Mouse (Mus musculus) heart, embryonic 16.5 days (tissue): ENCODE measurements around the gene Eno2. TPM values are rescaled to one million over a fixed set of nuclear protein-coding genes. Genes with fewer than 3 reads are reported as not detected.

Source experiments
- ATAC-seq: fragments of 200-750 bp; cut with Nextera tagmentation; replicated peaks from 2 replicates; pipeline ENCODE4 v1.8.0; 2017; ENCODE audit warnings: moderate number of reproducible peaks; ENCODE audit not compliant: insufficient read depth, low FRiP score; ENCODE audit errors: extremely low read depth
- H3K27ac ChIP-seq: fragments of 300-500 bp; sonication (generic); 2 replicates; pipeline ENCODE4 v1.5.1; 2014; ENCODE audit warnings: mild to moderate bottlenecking, low read length, control low read depth, moderate library complexity
- H3K27me3 ChIP-seq: fragments of 300-500 bp; sonication (generic); 2 replicates; pipeline ENCODE4 v1.6.1; 2014; ENCODE audit warnings: low read length, mixed read lengths; ENCODE audit not compliant: control insufficient read depth, insufficient read depth
- H3K36me3 ChIP-seq: fragments of 300-500 bp; sonication (generic); 2 replicates; pipeline ENCODE4 v1.6.1; 2014; ENCODE audit not compliant: control insufficient read depth, insufficient read depth
- H3K4me1 ChIP-seq: fragments of 300-500 bp; sonication (generic); 2 replicates; pipeline ENCODE4 v1.6.1; 2014; ENCODE audit warnings: low read length, mixed read lengths; ENCODE audit not compliant: control insufficient read depth, insufficient read depth
- H3K4me2 ChIP-seq: fragments of 300-500 bp; sonication (generic); 2 replicates; pipeline ENCODE4 v1.6.1; 2014; ENCODE audit warnings: low read depth, mild to moderate bottlenecking, control low read depth, low read length
- H3K4me3 ChIP-seq: fragments of 300-500 bp; sonication (generic); 2 replicates; pipeline ENCODE4 v1.5.1; 2014; ENCODE audit warnings: mild to moderate bottlenecking, control low read depth, low read length
- H3K9ac ChIP-seq: fragments of 300-500 bp; sonication (generic); 2 replicates; pipeline ENCODE4 v1.6.1; 2014; ENCODE audit warnings: low read length, control low read depth
- H3K9me3 ChIP-seq: fragments of 300-500 bp; sonication (generic); replicated peaks from 2 replicates; pipeline ENCODE4 v1.6.1; 2016; ENCODE audit warnings: low read length; ENCODE audit not compliant: control insufficient read depth
- WGBS: fragments of 180-500 bp; shearing (Covaris S2); extraction: QIAGEN DNeasy Blood & Tissue Kit; methylation state at CpG from one replicate; pipeline ENCODE4 v1.1.7; 2014; 5-methylcytosine and 5-hydroxymethylcytosine counted together
- polyA plus RNA-seq: library from polyadenylated mRNA; unstranded; fragments of >200 nt; fragmentation: Nextera tagmentation; extraction: Ambion mirVana; gene quantifications from 2 replicates; pipeline ENCODE4 v1.2.1, GENCODE M21; 2015

Gene Eno2
- polyA plus RNA-seq, 1 experiment from 2014 or later, result 3.7 TPM

DNA sequence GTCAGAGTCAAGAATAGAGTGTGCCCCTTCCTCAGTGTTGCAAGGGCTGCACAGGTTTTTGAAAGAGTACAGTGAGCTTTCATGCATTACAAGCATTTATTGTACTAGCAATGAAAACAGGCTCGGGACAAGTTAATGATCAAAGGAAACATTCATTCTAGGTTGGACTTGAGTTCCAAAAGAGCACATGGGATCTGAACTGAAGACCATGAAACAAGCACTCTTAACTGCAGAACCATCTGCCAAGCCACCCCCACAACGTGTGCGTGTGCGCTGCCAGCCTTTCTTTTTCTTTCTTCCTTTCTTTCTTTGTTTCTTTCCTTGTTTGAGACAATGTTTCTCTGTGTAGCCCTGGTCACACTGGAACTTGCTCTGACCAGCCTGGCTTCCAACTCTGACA lies 26.3 kb upstream of the Eno2 start:
- no peak overlapping the region for H3K9ac ChIP-seq
- H3K4me2 ChIP-seq, result no peak overlapping the region
- H3K9me3 ChIP-seq, result no peaks in the 10 kb centered on the region
- H3K27ac ChIP-seq, result no peak overlapping the region
- H3K36me3 ChIP-seq, result no peaks in the 10 kb centered on the region
- 78% methylated on average over 4 of the region's 4 CpGs for WGBS
- no peaks in the 10 kb centered on the region for H3K27me3 ChIP-seq
- ATAC-seq, result no peak
- H3K4me3 ChIP-seq, result no peak overlapping the region
- H3K4me1 ChIP-seq, result no peaks in the 10 kb centered on the region

GRCm38 (mm10) chr6:124791911-124792310 lies 22.4 kb upstream of the Eno2 start:
- H3K27me3 ChIP-seq, result no peaks in the 10 kb centered on the region
- H3K27ac ChIP-seq, result no peak overlapping the region
- no peaks in the 10 kb centered on the region for H3K4me1 ChIP-seq
- H3K4me3 ChIP-seq, result no peak overlapping the region
- ATAC-seq, result no peak
- H3K36me3 ChIP-seq, result no peaks in the 10 kb centered on the region
- no peak overlapping the region for H3K9ac ChIP-seq
- H3K4me2 ChIP-seq, result no peak overlapping the region
- no peaks in the 10 kb centered on the region for H3K9me3 ChIP-seq
- WGBS, result 76% methylated on average over 3 of the region's 3 CpGs

GRCm38 (mm10) chr6:124790121-124790520 lies 20.6 kb upstream of the Eno2 start:
- H3K4me3 ChIP-seq, result no peak overlapping the region
- no peaks in the 10 kb centered on the region for H3K36me3 ChIP-seq
- 60% methylated on average over 4 of the region's 4 CpGs for WGBS
- no peaks in the 10 kb centered on the region for H3K9me3 ChIP-seq
- no peak overlapping the region for H3K27ac ChIP-seq
- no peak overlapping the region for H3K4me2 ChIP-seq
- H3K4me1 ChIP-seq, result no peaks in the 10 kb centered on the region
- ATAC-seq, result no peak
- no peaks in the 10 kb centered on the region for H3K27me3 ChIP-seq
- H3K9ac ChIP-seq, result no peak overlapping the region

GRCm38 (mm10) chr6:124789519-124789918 lies 20.0 kb upstream of the Eno2 start:
- no peak for ATAC-seq

DNA sequence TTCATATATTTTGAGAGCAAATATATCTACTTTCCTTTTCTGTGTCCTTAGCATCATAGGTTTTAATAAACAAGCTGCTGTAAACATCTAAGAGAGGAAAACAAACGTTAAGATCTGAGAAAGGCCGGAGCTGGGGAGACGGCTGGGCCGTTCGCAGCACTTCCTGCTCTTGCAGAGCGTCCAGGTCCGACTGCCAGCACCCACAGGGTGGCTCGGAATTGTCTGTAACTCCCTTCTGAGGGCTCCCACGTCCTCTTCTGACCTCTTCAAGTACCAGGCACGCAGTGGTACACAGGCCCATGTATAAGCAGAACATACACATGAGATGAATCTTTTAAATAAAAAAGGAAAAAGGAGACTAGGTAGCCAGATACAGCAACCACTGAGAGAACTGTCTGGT lies 18.2 kb upstream of the Eno2 start:
- no peaks in the 10 kb centered on the region for H3K27me3 ChIP-seq
- no peak overlapping the region for H3K27ac ChIP-seq
- H3K4me3 ChIP-seq, result no peak overlapping the region
- H3K9ac ChIP-seq, result no peak overlapping the region
- H3K4me1 ChIP-seq, result no peaks in the 10 kb centered on the region
- WGBS, result 74% methylated on average over 10 of the region's 10 CpGs
- no peak for ATAC-seq
- H3K9me3 ChIP-seq, result no peaks in the 10 kb centered on the region
- H3K36me3 ChIP-seq, result no peaks in the 10 kb centered on the region
- H3K4me2 ChIP-seq, result no peak overlapping the region

More at GRCm38 (mm10) chr6:124789519-124789918, 20.0 kb upstream of the Eno2 start:
- H3K27me3 ChIP-seq, result no peaks in the 10 kb centered on the region
- WGBS, result 75% methylated on average over 4 of the region's 4 CpGs
- H3K9ac ChIP-seq, result no peak overlapping the region
- H3K36me3 ChIP-seq, result no peaks in the 10 kb centered on the region
- H3K9me3 ChIP-seq, result no peaks in the 10 kb centered on the region
- H3K27ac ChIP-seq, result no peak overlapping the region
- no peak overlapping the region for H3K4me2 ChIP-seq
- H3K4me3 ChIP-seq, result no peak overlapping the region
- no peaks in the 10 kb centered on the region for H3K4me1 ChIP-seq

DNA sequence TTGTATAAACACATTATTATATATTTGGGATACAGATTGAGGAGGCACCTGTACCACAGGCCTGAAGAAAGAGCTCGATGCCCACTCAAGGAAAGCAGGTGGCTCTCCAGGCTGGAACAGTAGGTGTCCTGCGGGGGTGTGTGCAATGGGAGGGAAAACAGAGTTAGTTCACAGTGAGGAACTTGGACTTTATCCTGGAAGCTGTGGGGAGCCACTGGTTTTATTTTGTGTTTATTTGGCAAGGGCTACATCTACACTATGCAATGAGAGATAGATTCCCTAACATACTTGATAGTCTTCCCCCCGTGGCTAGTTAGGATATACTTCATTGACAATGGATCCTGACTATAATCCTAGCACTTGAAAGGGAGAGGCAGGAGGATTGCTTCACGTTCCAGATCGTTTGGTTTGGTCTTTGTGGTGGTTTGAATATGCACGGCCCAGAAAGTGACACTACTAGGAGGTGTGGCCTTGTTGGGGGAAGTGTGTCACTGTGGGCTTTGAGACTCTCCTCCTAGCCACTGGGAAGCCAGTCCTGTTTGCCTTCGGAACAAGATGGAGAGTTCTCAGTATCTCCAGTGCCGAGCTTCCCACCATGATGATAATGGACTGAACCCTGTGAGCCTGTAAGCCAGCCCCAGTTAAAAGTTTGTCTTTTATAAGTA lies 17.4 kb upstream of the Eno2 start:
- no peak overlapping the region for H3K9ac ChIP-seq
- no peaks in the 10 kb centered on the region for H3K27me3 ChIP-seq
- H3K4me3 ChIP-seq, result no peak overlapping the region
- H3K4me2 ChIP-seq, result no peak overlapping the region
- H3K27ac ChIP-seq, result no peak overlapping the region
- 47% methylated on average over 8 of the region's 8 CpGs for WGBS
- H3K9me3 ChIP-seq, result no peaks in the 10 kb centered on the region
- peaks cover 2% of the 10 kb centered on the region; the same call in 1 of the 2 replicates for H3K4me1 ChIP-seq
- no peak for ATAC-seq
- no peaks in the 10 kb centered on the region for H3K36me3 ChIP-seq

GRCm38 (mm10) chr6:124782436-124782835 lies 13.0 kb upstream of the Eno2 start:
- WGBS, result 17% methylated on average over 6 of the region's 6 CpGs
- peaks cover 8% of the 10 kb centered on the region; the same call in 1 of the 2 replicates for H3K4me1 ChIP-seq
- ATAC-seq, result 0 out of 2 replicates have a peak, but pooled peaks have one; percentile 34
- H3K9ac ChIP-seq, result no peak overlapping the region
- peak overlapping the region; percentile 43 for H3K4me3 ChIP-seq
- H3K27ac ChIP-seq, result no peak overlapping the region
- H3K36me3 ChIP-seq, result no peaks in the 10 kb centered on the region
- H3K27me3 ChIP-seq, result 0 out of 2 replicates have a peak, but pooled peaks cover 2% of the 10 kb centered on the region
- H3K9me3 ChIP-seq, result no peaks in the 10 kb centered on the region
- peak overlapping the region; percentile 56 for H3K4me2 ChIP-seq

DNA sequence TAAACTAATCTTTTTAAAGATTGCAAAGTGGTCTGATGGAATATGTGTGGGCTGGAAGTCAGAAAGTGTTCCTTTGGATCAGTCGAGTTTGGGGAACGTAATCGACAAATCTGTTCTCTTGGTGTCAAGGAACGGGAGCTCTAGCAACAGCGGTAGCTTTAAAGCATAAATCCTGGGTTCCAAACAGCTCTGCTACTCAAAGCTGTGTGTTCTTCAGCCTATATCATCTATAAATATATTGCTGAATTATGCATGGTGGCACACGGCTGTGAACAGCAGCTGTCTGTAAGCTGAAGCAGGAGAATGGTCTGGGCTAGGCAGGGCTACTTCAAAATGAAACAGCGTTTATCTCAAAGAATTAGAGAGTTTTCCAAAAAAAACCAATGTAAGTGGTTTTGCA lies 11.4 kb upstream of the Eno2 start:
- H3K27me3 ChIP-seq, result 0 out of 2 replicates have a peak, but pooled peaks cover 2% of the 10 kb centered on the region
- no peak overlapping the region for H3K27ac ChIP-seq
- no peak overlapping the region for H3K4me2 ChIP-seq
- H3K9ac ChIP-seq, result no peak overlapping the region
- no peak for ATAC-seq
- peaks cover 8% of the 10 kb centered on the region; the same call in 1 of the 2 replicates for H3K4me1 ChIP-seq
- WGBS, result 84% methylated on average over 7 of the region's 7 CpGs
- H3K36me3 ChIP-seq, result no peaks in the 10 kb centered on the region
- no peak overlapping the region for H3K4me3 ChIP-seq
- H3K9me3 ChIP-seq, result no peaks in the 10 kb centered on the region

GRCm38 (mm10) chr6:124779984-124780416 lies 10.5 kb upstream of the Eno2 start:
- Histone ChIP-seq H3K9ac (peak overlapping the region; percentile 7; the same call in 1 of the 2 replicates), H3K36me3 (no peaks in the 10 kb centered on the region), H3K9me3 (no peaks in the 10 kb centered on the region), H3K4me3 (peak overlapping the region; percentile 39), H3K27me3 (0 out of 2 replicates have a peak, but pooled peaks cover 2% of the 10 kb centered on the region), H3K4me1 (peaks cover 8% of the 10 kb centered on the region; the same call in 1 of the 2 replicates), H3K27ac (no peak overlapping the region), H3K4me2 (peak overlapping the region; percentile 61)
- 8% methylated on average over 10 of the region's 10 CpGs for WGBS
- ATAC-seq, result no peak
